Mouse (Mus musculus) megakaryocyte, adult 5-6 weeks (primary cell): ENCODE data around the gene Tti1. TPM values are rescaled to one million over a fixed set of nuclear protein-coding genes. Genes with fewer than 3 reads are reported as not detected.
"Not testable (repeated sequence)": the region's sequence is repeated elsewhere in the genome, so short reads cannot be mapped to it uniquely, and the experiment has no call there.

Source experiments
- ATAC-seq: 2 replicates; pipeline ENCODE4 v1.8.0; 2016; ENCODE audit warnings: mild to moderate bottlenecking, inconsistent platforms; ENCODE audit not compliant: poor library complexity, severe bottlenecking
- total RNA-seq, 2 experiments: library from RNA; stranded (forward) in 1 of 2; stranded (reverse) in 1 of 2; fragments of 153-499, 151-499 nt in 1 of 2; fragments of 221-1000, 200-1000 nt in 1 of 2; gene quantifications; 2 replicates each; pipeline versions ENCODE4 v1.2.3 to v1.2.4; 2015 to 2017

The Tti1 gene
- 11.7 and 22.2 TPM in 2 replicates for total RNA-seq (2015)
- total RNA-seq (2017) = 18.7 and 19.7 TPM in 2 replicates

DNA sequence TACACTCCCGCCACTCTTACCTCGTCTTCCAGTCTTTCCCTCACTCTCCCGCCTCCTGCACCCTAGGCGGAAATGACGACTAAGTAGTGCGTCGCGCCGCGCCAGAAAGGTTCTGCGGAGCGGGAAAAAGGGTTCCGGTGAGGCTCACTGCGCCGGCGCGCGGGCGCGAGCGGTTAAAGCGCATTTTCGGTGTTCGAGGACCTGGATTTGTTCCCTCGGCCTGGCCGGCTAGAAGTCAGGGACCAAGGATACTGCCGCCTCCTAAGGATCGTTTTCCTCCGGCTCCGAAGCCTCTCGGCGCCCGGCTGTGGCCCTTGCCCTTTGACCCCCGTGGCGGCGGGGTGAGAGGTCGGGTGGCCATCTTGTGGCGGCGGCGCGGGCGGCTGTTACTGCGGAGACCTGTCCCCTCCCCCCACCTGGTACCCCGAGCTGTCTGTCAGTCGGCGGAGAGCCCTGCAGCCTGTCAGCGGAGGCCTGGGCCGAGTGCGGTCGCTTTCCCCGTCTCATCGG, at the start of gene Tti1, which contains the start of gene Rprd1b:
Gene Tti1, minus strand, starts transcription at position 80 of the 510 bp plus-strand sequence.
Gene Rprd1b, plus strand, starts transcription at position 144 of the 510 bp plus-strand sequence.
- ATAC-seq = peak; percentile 90

- ATAC-seq = no peak
These were observed 49.7 kb upstream of the Tti1 start for GRCm38 (mm10) chr2:158077981-158078380.

GRCm38 (mm10) chr2:158076690-158077089, 48.5 kb upstream of the Tti1 start:
- ATAC-seq = peak; percentile 61

DNA sequence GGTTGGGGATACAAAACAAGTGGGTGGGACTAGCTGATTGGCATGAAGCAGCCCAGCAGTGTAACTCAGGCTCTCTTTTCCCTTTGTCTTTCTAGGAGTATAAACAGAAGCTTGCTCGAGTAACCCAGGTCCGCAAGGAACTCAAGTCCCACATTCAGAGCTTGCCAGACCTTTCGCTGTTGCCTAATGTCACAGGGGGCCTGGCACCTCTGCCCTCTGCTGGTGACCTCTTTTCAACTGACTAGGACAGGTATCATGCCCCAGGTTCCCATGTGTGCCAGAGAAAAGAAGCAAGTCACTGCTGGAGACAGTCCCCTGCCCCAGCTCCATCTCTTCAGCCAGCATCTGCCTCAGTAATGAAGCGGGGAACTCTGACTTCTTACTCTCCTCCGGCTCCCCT, 46.6 kb upstream of the Tti1 start:
- no peak for ATAC-seq

DNA sequence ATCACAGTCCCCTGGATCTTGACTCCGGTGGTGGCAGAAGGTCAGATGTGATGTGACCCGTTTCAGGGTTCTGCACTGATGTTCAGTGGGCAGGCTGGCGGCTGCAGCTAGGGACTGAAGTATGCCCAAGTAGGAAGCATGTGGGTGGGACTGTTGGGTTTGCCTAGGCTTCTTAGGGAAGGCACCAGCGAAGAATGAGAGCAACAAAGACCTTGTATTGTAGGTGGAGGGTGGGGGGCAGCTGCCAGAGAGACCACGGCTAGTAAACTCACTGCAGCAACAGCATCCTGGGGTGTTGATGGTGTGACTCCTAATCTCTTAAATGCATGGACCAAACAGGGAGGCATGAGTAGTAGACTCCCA, 43.4 kb upstream of the Tti1 start:
- no peak for ATAC-seq

- no peak for ATAC-seq
These were observed 42.8 kb upstream of the Tti1 start for GRCm38 (mm10) chr2:158070885-158071632.

GRCm38 (mm10) chr2:158068444-158068971, 40.3 kb upstream of the Tti1 start:
- no peak for ATAC-seq

DNA sequence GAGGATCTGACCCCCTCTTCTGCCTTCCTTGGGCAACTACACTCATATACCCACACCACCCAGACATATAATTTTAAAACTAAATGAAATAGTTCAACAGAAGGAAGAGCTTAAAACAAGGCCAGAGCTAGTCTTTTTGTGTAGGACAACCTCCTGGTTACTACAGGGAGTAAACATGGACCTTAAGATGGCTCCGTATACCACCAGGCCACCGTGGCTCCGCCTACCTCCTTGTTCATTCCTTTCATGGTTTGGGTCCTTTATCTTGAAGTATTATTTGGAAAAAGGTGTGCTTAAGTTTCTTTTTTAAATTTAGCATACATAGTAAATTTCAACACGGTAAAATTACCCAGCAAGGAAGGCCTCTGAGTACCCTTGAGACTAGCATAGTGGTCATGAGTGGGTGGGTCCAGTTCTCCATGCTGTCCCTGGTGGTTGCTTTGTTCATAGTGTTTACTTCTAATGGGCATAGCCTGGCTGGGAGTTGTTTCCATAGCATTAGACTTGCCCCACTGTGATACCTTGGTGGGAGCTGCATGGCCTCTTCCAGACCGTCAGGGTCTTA, 39.1 kb upstream of the Tti1 start:
- no peak for ATAC-seq

GRCm38 (mm10) chr2:158066456-158066855, 38.2 kb upstream of the Tti1 start:
- no peak for ATAC-seq

GRCm38 (mm10) chr2:158065064-158065463, 36.8 kb upstream of the Tti1 start:
- no peak for ATAC-seq

- no peak; the same call in 1 of the 2 replicates for ATAC-seq
These were observed 36.4 kb upstream of the Tti1 start for GRCm38 (mm10) chr2:158064571-158065048.

DNA sequence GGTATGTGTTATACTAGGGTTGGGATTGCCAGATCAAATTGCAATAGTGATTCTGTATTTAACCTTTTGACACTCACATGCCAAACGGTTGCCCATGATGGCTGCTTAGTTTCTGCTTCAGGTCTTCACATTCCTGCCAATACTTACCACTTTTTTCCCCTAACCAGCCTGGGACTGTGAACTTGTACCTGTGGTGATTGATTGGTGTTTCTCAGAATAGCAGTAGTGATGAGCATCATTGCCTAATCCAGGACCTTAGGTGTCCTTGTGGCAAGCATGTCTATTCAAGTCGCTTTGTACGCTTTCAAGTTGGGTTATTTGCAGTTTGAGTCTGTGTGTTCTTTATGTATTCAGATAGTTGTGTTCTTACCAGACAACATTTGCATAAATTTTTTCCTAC, 34.8 kb upstream of the Tti1 start:
- ATAC-seq = no peak

DNA sequence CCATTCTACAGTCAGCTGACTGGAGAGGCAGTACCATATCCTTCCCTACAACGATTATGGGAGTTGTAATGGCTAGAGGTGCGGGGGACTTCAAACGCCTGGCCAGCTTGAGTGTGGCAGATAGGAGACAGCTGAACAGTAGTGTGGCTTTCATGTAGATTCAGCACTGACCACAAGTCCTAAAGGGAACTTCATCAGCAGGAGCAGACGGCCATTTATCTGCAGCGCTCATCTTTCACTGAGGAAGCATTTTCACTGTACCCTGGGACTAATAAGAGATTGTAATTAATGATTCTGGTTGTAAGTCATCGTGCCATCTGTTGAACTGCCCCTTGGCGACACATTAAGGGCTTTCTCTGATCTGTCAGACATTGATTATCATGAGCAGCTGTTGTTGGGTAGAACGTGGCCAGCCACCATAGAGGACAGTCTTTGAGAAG, 31.5 kb upstream of the Tti1 start:
- no peak for ATAC-seq

DNA sequence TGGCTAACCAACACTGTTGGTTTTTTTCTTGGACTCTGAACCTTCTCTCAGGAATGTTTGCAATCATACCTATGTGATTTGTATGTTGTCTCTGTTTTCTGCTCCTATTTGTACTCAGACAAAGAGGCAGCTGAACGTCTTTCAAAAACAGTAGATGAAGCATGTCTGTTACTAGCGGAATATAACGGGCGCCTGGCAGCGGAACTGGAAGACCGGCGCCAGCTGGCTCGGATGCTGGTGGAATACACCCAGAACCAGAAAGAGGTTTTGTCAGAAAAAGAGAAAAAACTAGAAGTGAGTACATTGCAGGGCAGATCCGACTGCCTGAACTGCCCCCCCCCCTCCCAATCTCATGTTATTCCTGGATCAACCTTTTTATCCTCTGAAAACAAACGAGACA, 30.3 kb upstream of the Tti1 start:
- ATAC-seq = no peak

- ATAC-seq = no peak
These were observed 28.8 kb upstream of the Tti1 start for GRCm38 (mm10) chr2:158057030-158057429.

GRCm38 (mm10) chr2:158055383-158055782, 27.1 kb upstream of the Tti1 start:
- not testable (repeated sequence) for ATAC-seq

- no peak for ATAC-seq
These were observed 26.4 kb upstream of the Tti1 start for GRCm38 (mm10) chr2:158054596-158054995.

DNA sequence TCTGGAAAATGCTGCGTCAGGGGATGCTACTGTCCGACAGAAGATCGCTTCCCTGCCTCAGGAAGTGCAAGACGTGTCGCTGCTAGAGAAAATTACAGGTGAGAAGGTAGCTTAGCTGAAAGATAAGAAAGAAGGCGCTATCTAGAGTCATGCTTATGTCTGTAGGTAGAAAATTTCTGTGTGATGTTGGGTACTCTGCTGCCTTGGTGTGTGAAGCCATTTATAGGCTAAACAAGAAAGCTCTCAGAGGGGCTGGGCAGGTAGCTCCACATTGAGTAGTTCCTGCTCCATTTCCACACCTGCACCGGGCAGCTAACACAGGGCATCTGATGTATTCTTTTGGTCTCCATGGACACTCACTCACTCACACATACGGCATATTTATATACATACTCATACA, 21.9 kb upstream of the Tti1 start:
- ATAC-seq = no peak

DNA sequence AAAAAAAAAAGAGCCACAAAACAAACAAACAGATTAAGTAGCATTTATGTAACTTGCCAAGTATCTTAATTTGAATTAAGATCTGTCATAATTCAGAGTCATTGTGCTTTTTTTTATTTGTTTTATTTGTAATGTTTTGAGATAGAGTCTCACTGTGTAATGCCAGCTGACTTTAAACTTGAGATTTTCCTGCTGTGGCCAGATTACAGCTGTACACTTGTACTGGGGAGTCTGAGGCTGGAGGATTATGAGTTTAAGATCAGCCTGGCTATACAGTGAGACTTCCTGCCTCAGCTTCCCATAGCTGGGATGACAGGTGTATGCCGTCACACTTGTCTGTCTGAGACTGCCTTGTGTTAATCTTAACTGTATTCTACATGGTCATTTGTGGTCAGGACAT, 20.5 kb upstream of the Tti1 start:
- no peak for ATAC-seq

DNA sequence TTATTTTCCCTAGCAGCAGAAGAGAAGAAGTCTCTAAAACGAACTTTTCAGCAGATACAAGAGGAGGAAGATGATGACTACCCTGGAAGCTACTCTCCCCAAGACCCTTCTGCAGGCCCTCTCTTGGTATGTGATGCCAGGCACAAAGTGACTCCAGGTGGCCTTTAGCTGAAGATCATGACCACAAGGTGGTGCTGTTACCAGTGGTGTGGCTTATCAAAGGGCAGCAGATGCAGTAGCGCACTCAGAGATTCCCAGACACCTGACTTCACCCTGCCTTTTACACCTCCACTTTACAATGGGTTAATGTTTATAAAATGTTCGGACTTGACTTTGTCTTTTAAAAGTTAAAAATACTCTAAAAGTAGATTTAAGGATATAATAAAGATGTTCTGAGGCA, 19.7 kb upstream of the Tti1 start:
- peak; percentile 86 for ATAC-seq

DNA sequence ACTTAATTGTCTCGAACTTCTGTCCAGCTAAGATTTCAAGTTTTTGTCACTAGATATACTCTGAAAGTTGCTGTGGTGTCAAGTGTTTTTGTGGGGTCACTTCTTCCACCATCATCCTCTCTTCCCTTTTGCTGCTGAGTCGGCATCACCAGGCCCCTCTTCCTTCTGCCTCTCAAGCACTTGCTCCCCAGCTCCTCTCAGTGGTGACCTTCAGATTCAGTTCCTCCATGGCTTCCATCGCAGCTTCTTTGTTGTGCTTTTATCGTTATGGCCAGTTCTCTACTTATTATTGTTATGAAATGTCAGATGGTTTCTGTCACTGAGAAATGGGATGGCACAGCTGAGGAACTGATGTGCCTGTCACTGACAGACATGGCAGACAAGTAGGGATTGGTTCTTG, 18.0 kb upstream of the Tti1 start:
- peak; percentile 52 for ATAC-seq

GRCm38 (mm10) chr2:158043504-158043903, 15.3 kb upstream of the Tti1 start:
- ATAC-seq = no peak
